Mouse (Mus musculus) olfactory bulb, adult 2 months (tissue): ENCODE measurements at regions not wholly inside any gene's neighbourhood (a gene's known extent, or its start where the extent isn't known, plus 50 kb on each side); places are given as distances from the start of the nearest gene placed in this dataset.

Experiments used
- CTCF ChIP-seq: fragments of 200-500 bp; IDR thresholded peaks from 2 replicates; pipeline ENCODE4 v1.5.1; 2012; ENCODE audit warnings: low read depth, mild to moderate bottlenecking, low read length, moderate library complexity; ENCODE audit not compliant: insufficient read depth
- POLR2A ChIP-seq: fragments of 200-500 bp; IDR thresholded peaks from 2 replicates; pipeline ENCODE4 v1.6.1; 2012; ENCODE audit warnings: mild to moderate bottlenecking, low read depth, low read length, moderate library complexity; ENCODE audit not compliant: insufficient read depth

GRCm38 (mm10) chr12:9237955-9238354 is 208.2 kb downstream of the Ttc32 start:
- TF ChIP-seq CTCF (no peak), POLR2A (no peak)
